Mouse (Mus musculus) lung, adult 2 months (tissue): ENCODE measurements around the gene Tnrc6a.

Source experiments
- CTCF ChIP-seq: fragments of 200-500 bp; IDR thresholded peaks from 2 replicates; pipeline ENCODE4 v1.5.1; 2011; ENCODE audit warnings: mild to moderate bottlenecking, low read length, control low read depth; ENCODE audit not compliant: insufficient read depth
- POLR2A ChIP-seq: fragments of 200-500 bp; IDR thresholded peaks from 2 replicates; pipeline ENCODE4 v1.6.1; 2011; ENCODE audit warnings: low read depth, mild to moderate bottlenecking, control low read depth, low read length, borderline replicate concordance; ENCODE audit errors: extremely low read depth

- TF ChIP-seq CTCF (no peak), POLR2A (no peak)
Observed at GRCm38 (mm10) chr7:123225159-123225558, 101.5 kb downstream of the Tnrc6a start.
